13 mouse cellular contexts compared by ENCODE assay signal in the genomic region with DNA sequence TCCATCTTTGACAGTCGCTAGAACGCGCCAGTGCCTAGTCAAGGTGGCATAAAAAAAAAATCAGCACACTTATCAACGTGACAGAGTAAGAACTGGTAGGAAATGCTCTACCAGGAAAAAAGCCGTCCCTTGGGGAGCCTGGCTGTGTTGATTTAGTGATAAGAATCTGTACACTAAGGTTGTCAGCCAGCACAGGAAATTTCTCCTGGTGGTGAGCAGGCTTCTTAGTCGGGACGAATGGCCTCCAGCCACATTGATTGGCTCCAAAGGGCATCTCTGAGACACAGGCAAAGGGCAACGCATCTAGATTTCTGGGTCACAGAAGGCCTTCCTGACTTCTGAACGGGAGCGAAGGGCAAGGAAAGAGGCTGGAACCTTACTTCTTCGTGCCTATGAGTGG. TPM values are rescaled to one million over a fixed set of nuclear protein-coding genes. Genes with fewer than 3 reads are reported as not detected.
DNase-seq lines count a peak whose midpoint lies in the region; ATAC-seq and TF ChIP-seq lines count a peak whose summit lies in the region.
"Had no signal": no experiment of that assay in that cellular context is flagged by ENCODE, and none has a peak within 500 bp of the region (broad histone marks: within the 10 kb centered on the region; RNA-seq: fewer than 3 reads in every experiment).

No protein-coding gene starts in this region.

- WGBS in liver, adult 2 months, result 14% methylated on average over 11 of the region's 11 CpGs
- WGBS in liver, embryonic 11.5 days, result 56% methylated on average over 11 of the region's 11 CpGs
- WGBS in hindbrain, embryonic 11.5 days, result 76% methylated on average over 11 of the region's 11 CpGs

- no peak for TF ChIP-seq POLR2A in liver, adult 2 months (IDR thresholded peaks at IDR 0.05; ENCODE audit: extremely low read depth, insufficient read depth, low read length)

- ATAC-seq in liver, embryonic 11.5 days (replicated peaks; ENCODE audit: low FRiP score), result no peak
- no peak for ATAC-seq in hindbrain, embryonic 11.5 days (ENCODE audit: low FRiP score)
- ATAC-seq: midbrain, embryonic 13.5 days had no signal

- H3K27me3 ChIP-seq in liver, adult 2 months (ENCODE audit: control insufficient read depth, insufficient read depth, low read length), result no peaks in the 10 kb centered on the region
- H3K27me3 ChIP-seq in liver, embryonic 11.5 days (replicated peaks; ENCODE audit: control insufficient read depth, insufficient read depth, low read length), result no peaks in the 10 kb centered on the region
- H3K27me3 ChIP-seq in hindbrain, embryonic 11.5 days (ENCODE audit: control insufficient read depth, insufficient read depth, low read length), result no peaks in the 10 kb centered on the region
- H3K27me3 ChIP-seq: hindbrain, embryonic 15.5 days; midbrain, embryonic 13.5 days; neural tube, embryonic 12.5 days had no signal

- DNase-seq in adrenal gland, postnatal 14 days, result peak; percentile 47
- no peak for DNase-seq in adrenal gland, adult 18-20 months (ENCODE audit: low spot score in 2 of 2)
- DNase-seq in liver, adult 2 months (ENCODE audit: extremely low read depth, low read depth, low spot score), result peak; percentile 91
- DNase-seq in liver, embryonic 11.5 days (ENCODE audit: low spot score), result no peak
- peak; percentile 80 for DNase-seq in kidney, adult 9 months
- DNase-seq in lung, postnatal 36 days, result peak; percentile 57
- no peak for DNase-seq in layer of hippocampus, postnatal 14 days (ENCODE audit: low spot score in 2 of 2)
- no peak for DNase-seq in hindbrain, embryonic 11.5 days (ENCODE audit: low spot score)
- DNase-seq: forebrain, postnatal 0 days had no signal

- no peak overlapping the region for H3K27ac ChIP-seq in liver, adult 2 months (replicated peaks; ENCODE audit: insufficient read depth, low read depth, low read length)
- no peak overlapping the region for H3K27ac ChIP-seq in liver, embryonic 11.5 days (ENCODE audit: low read depth, low read length)
- no peak overlapping the region for H3K27ac ChIP-seq in hindbrain, embryonic 11.5 days (ENCODE audit: low read depth, low read length)
- H3K27ac ChIP-seq: hindbrain, embryonic 15.5 days; liver, embryonic 14.5 days; midbrain, embryonic 13.5 days; neural tube, embryonic 12.5 days had no signal

- H3K9me3 ChIP-seq in liver, embryonic 11.5 days (ENCODE audit: control insufficient read depth, low read length), result no peaks in the 10 kb centered on the region
- no peaks in the 10 kb centered on the region for H3K9me3 ChIP-seq in hindbrain, embryonic 11.5 days (ENCODE audit: control insufficient read depth, low read length)
- H3K9me3 ChIP-seq: hindbrain, embryonic 15.5 days; midbrain, embryonic 13.5 days; neural tube, embryonic 12.5 days had no signal

- no peaks in the 10 kb centered on the region for H3K36me3 ChIP-seq in liver, adult 2 months (ENCODE audit: control insufficient read depth, insufficient read depth, low read length)
- no peaks in the 10 kb centered on the region for H3K36me3 ChIP-seq in liver, embryonic 11.5 days (ENCODE audit: control insufficient read depth, insufficient read depth, low read length)
- no peaks in the 10 kb centered on the region for H3K36me3 ChIP-seq in hindbrain, embryonic 11.5 days (ENCODE audit: control insufficient read depth, insufficient read depth, low read length)
- H3K36me3 ChIP-seq: hindbrain, embryonic 15.5 days; midbrain, embryonic 13.5 days; neural tube, embryonic 12.5 days had no signal

- H3K4me3 ChIP-seq in liver, adult 2 months (ENCODE audit: insufficient read depth, low read depth, low read length), result no peak overlapping the region
- H3K4me3 ChIP-seq in liver, embryonic 11.5 days (ENCODE audit: low read depth, low read length), result no peak overlapping the region
- no peak overlapping the region for H3K4me3 ChIP-seq in hindbrain, embryonic 11.5 days (ENCODE audit: low read depth, low read length)
- H3K4me3 ChIP-seq: hindbrain, embryonic 15.5 days; midbrain, embryonic 13.5 days; neural tube, embryonic 12.5 days had no signal

- H3K4me2 ChIP-seq in liver, embryonic 11.5 days, result no peak overlapping the region
- H3K4me2 ChIP-seq in hindbrain, embryonic 11.5 days (replicated peaks; ENCODE audit: low read depth, low read length), result no peak overlapping the region
- H3K4me2 ChIP-seq: hindbrain, embryonic 15.5 days; midbrain, embryonic 13.5 days; neural tube, embryonic 12.5 days had no signal

- peaks cover 12% of the 10 kb centered on the region for H3K4me1 ChIP-seq in liver, adult 2 months (ENCODE audit: control insufficient read depth, insufficient read depth, low read length)
- no peaks in the 10 kb centered on the region; the same call in 1 of the 2 replicates for H3K4me1 ChIP-seq in liver, embryonic 11.5 days (replicated peaks; ENCODE audit: control insufficient read depth, insufficient read depth, low read length)
- no peaks in the 10 kb centered on the region for H3K4me1 ChIP-seq in hindbrain, embryonic 11.5 days (replicated peaks; ENCODE audit: control insufficient read depth, insufficient read depth, low read length)
- H3K4me1 ChIP-seq: hindbrain, embryonic 15.5 days; midbrain, embryonic 13.5 days; neural tube, embryonic 12.5 days had no signal

- H3K9ac ChIP-seq in liver, adult 2 months (ENCODE audit: low read depth, low read length), result no peak overlapping the region
- H3K9ac ChIP-seq in liver, embryonic 11.5 days (ENCODE audit: low read depth, low read length), result no peak overlapping the region
- no peak overlapping the region for H3K9ac ChIP-seq in hindbrain, embryonic 11.5 days (ENCODE audit: low read depth, low read length)
- H3K9ac ChIP-seq: forebrain, postnatal 0 days; hindbrain, embryonic 15.5 days; liver, embryonic 14.5 days; midbrain, embryonic 13.5 days; neural tube, embryonic 12.5 days had no signal

- TF ChIP-seq CTCF in liver, adult 2 months (IDR thresholded peaks at IDR 0.05; ENCODE audit: low read depth, low read length), result 0 out of 2 replicates have a peak, but pooled peaks have one; percentile 10

- no peaks in the 10 kb centered on the region for H3K79me2 ChIP-seq in liver, adult 2 months (ENCODE audit: control insufficient read depth, insufficient read depth, low read length)

RNA-seq across cellular contexts. Expression of a gene that starts 19.1 kb away (rescaled TPM):
- total RNA-seq in adrenal gland, postnatal 14 days (2021), result 48.4 and 54.3 TPM in 2 replicates
- total RNA-seq in adrenal gland, adult 18-20 months (2021), result 10 to 100 TPM; 24.3 to 34.4 TPM
- total RNA-seq in liver, adult 2 months (2014; rRNA removed), result 5.8 and 6.9 TPM in 2 replicates
- polyA plus RNA-seq in liver, adult 2 months (2012; rRNA removed), result 1.7 and 2.0 TPM in 2 replicates
- 14.2 and 16.6 TPM in 2 replicates for polyA plus RNA-seq in liver, embryonic 11.5 days (2014; fragmentation: Nextera tagmentation; extraction: Ambion mirVana)
- total RNA-seq in layer of hippocampus, postnatal 14 days (2021), result 10 to 100 TPM; 62.7 to 63.9 TPM
- polyA plus RNA-seq in hindbrain, embryonic 11.5 days (2014; fragmentation: Nextera tagmentation; extraction: Ambion mirVana), result 57.9 and 71.1 TPM in 2 replicates

Comparison
In these comparisons a context has a peak if more than half of its experiments do, and no peak if none do; other contexts are left out.
1. DNase-seq: peak in adrenal gland, postnatal 14 days (single experiment), liver, adult 2 months (single experiment), kidney, adult 9 months (single experiment) and lung, postnatal 36 days (single experiment); none in adrenal gland, adult 18-20 months (0 of 2), liver, embryonic 11.5 days (single experiment), layer of hippocampus, postnatal 14 days (0 of 2) and hindbrain, embryonic 11.5 days (single experiment).